ENCODE assay signal across 23 mouse cellular contexts in genomic region chr1:194527342-194528165, GRCm38 (mm10).
DNase-seq lines count a peak whose midpoint lies in the region; ATAC-seq and TF ChIP-seq lines count a peak whose summit lies in the region.
"Had no signal": no experiment of that assay in that cellular context is flagged by ENCODE, and none has a peak within 500 bp of the region (broad histone marks: within the 10 kb centered on the region; RNA-seq: fewer than 3 reads in every experiment).

No protein-coding gene starts in this region.

- TF ChIP-seq EP300 in stomach, postnatal 0 days (optimal IDR thresholded peaks at IDR 0.05): no peak

- H3K36me3 ChIP-seq in intestine, embryonic 14.5 days (ENCODE audit: control insufficient read depth, insufficient read depth, low read length): no peaks in the 10 kb centered on the region
- H3K36me3 ChIP-seq in intestine, postnatal 0 days (ENCODE audit: control insufficient read depth, insufficient read depth): no peaks in the 10 kb centered on the region
- H3K36me3 ChIP-seq in stomach, embryonic 14.5 days (ENCODE audit: control insufficient read depth, insufficient read depth, low read length): no peaks in the 10 kb centered on the region
- H3K36me3 ChIP-seq in stomach, postnatal 0 days (ENCODE audit: control insufficient read depth, insufficient read depth, low read length): no peaks in the 10 kb centered on the region
- no peaks in the 10 kb centered on the region for H3K36me3 ChIP-seq in stomach, embryonic 16.5 days (ENCODE audit: control insufficient read depth, insufficient read depth, low read length)
- H3K36me3 ChIP-seq: forebrain, embryonic 10.5 days; heart, embryonic 13.5 days; hindbrain, embryonic 12.5 days; kidney, embryonic 15.5 days; midbrain, embryonic 12.5 days; neural tube, embryonic 15.5 days had no signal

- H3K4me1 ChIP-seq in intestine, embryonic 14.5 days (replicated peaks; ENCODE audit: control insufficient read depth, insufficient read depth, low read length): no peaks in the 10 kb centered on the region
- H3K4me1 ChIP-seq in intestine, postnatal 0 days (replicated peaks; ENCODE audit: control insufficient read depth, insufficient read depth, low read length): no peaks in the 10 kb centered on the region
- no peaks in the 10 kb centered on the region for H3K4me1 ChIP-seq in stomach, embryonic 14.5 days (ENCODE audit: control insufficient read depth, insufficient read depth, low read length)
- H3K4me1 ChIP-seq in stomach, postnatal 0 days (replicated peaks; ENCODE audit: control insufficient read depth, insufficient read depth): no peaks in the 10 kb centered on the region
- H3K4me1 ChIP-seq in stomach, embryonic 16.5 days (ENCODE audit: control insufficient read depth, insufficient read depth, low read length): peaks cover 3% of the 10 kb centered on the region; the same call in 1 of the 2 replicates
- H3K4me1 ChIP-seq: forebrain, embryonic 10.5 days; heart, embryonic 13.5 days; hindbrain, embryonic 12.5 days; kidney, embryonic 15.5 days; midbrain, embryonic 12.5 days; neural tube, embryonic 15.5 days had no signal

- H3K4me2 ChIP-seq in intestine, embryonic 14.5 days (ENCODE audit: low read length): no peak overlapping the region
- H3K4me2 ChIP-seq in intestine, postnatal 0 days (replicated peaks; ENCODE audit: low read depth): no peak overlapping the region
- H3K4me2 ChIP-seq in stomach, embryonic 14.5 days (replicated peaks; ENCODE audit: low read depth, low read length): no peak overlapping the region
- H3K4me2 ChIP-seq in stomach, postnatal 0 days (replicated peaks; ENCODE audit: low read depth): no peak overlapping the region
- H3K4me2 ChIP-seq in stomach, embryonic 16.5 days (ENCODE audit: low read depth, low read length): no peak overlapping the region
- H3K4me2 ChIP-seq: heart, embryonic 13.5 days; hindbrain, embryonic 12.5 days; kidney, embryonic 15.5 days; liver, embryonic 11.5 days; midbrain, embryonic 12.5 days; neural tube, embryonic 15.5 days had no signal

- ATAC-seq in intestine, embryonic 14.5 days (replicated peaks; ENCODE audit: low FRiP score, low TSS enrichment, low read depth): peak; percentile 66; the same call in 1 of the 2 replicates
- no peak for ATAC-seq in intestine, postnatal 0 days
- peak; percentile 18; the same call in 1 of the 2 replicates for ATAC-seq in stomach, embryonic 14.5 days (ENCODE audit: insufficient number of reproducible peaks, insufficient read depth, low FRiP score, low read depth)
- no peak for ATAC-seq in stomach, postnatal 0 days (ENCODE audit: low FRiP score, low TSS enrichment)
- peak; percentile 33; the same call in 1 of the 2 replicates for ATAC-seq in stomach, embryonic 16.5 days (ENCODE audit: insufficient read depth, low FRiP score)
- ATAC-seq in activated CD4-positive, CD25-positive, alpha-beta regulatory T cell, adult 4 months: no peak

- no peak overlapping the region for H3K9ac ChIP-seq in intestine, embryonic 14.5 days (ENCODE audit: low read length)
- H3K9ac ChIP-seq in intestine, postnatal 0 days (ENCODE audit: low read depth, low read length): no peak overlapping the region
- H3K9ac ChIP-seq in stomach, embryonic 14.5 days (replicated peaks; ENCODE audit: low read depth, low read length): no peak overlapping the region
- no peak overlapping the region for H3K9ac ChIP-seq in stomach, postnatal 0 days (ENCODE audit: low read length)
- no peak overlapping the region for H3K9ac ChIP-seq in stomach, embryonic 16.5 days (ENCODE audit: low read length)
- H3K9ac ChIP-seq: heart, embryonic 13.5 days; hindbrain, embryonic 12.5 days; kidney, embryonic 15.5 days; midbrain, embryonic 12.5 days; neural tube, embryonic 15.5 days had no signal

- no peaks in the 10 kb centered on the region for H3K27me3 ChIP-seq in intestine, embryonic 14.5 days (replicated peaks; ENCODE audit: control insufficient read depth, insufficient read depth, low read length)
- H3K27me3 ChIP-seq in intestine, postnatal 0 days (replicated peaks; ENCODE audit: control insufficient read depth, insufficient read depth, low read length): no peaks in the 10 kb centered on the region
- no peaks in the 10 kb centered on the region for H3K27me3 ChIP-seq in stomach, embryonic 14.5 days (ENCODE audit: control insufficient read depth, insufficient read depth, low read length)
- no peaks in the 10 kb centered on the region for H3K27me3 ChIP-seq in stomach, postnatal 0 days (ENCODE audit: control insufficient read depth, insufficient read depth, low read length)
- H3K27me3 ChIP-seq in stomach, embryonic 16.5 days (ENCODE audit: control insufficient read depth, insufficient read depth, low read length): no peaks in the 10 kb centered on the region
- H3K27me3 ChIP-seq: heart, embryonic 13.5 days; hindbrain, embryonic 12.5 days; kidney, embryonic 15.5 days; midbrain, embryonic 12.5 days; neural tube, embryonic 15.5 days had no signal

- no peak for DNase-seq in intestine, embryonic 14.5 days (ENCODE audit: low spot score)
- no peak for DNase-seq in stomach, postnatal 0 days (ENCODE audit: low spot score)
- peak; percentile 64 to 73 for DNase-seq in cerebellum, postnatal 14 days
- DNase-seq in B cell, adult 2 months: no peak
- DNase-seq: adrenal gland, postnatal 14 days; gastrocnemius, postnatal 25 days; heart, adult 2 months; kidney, adult 11 months; layer of hippocampus, adult 9-11 months; lung, adult 2 months; thymus, postnatal 14 days had no signal

- no peak for TF ChIP-seq CTCF in intestine, postnatal 0 days (IDR thresholded peaks at IDR 0.05; ENCODE audit: low read depth)
- no peak for TF ChIP-seq CTCF in stomach, postnatal 0 days (IDR thresholded peaks at IDR 0.05; ENCODE audit: low read depth)

- 43% methylated on average over 2 of the region's 2 CpGs for WGBS in intestine, embryonic 14.5 days
- WGBS in intestine, postnatal 0 days: 56% methylated on average over 2 of the region's 2 CpGs
- WGBS in stomach, embryonic 14.5 days: 58% methylated on average over 2 of the region's 2 CpGs
- WGBS in stomach, postnatal 0 days: 63% methylated on average over 2 of the region's 2 CpGs
- WGBS in stomach, embryonic 16.5 days: 41% methylated on average over 2 of the region's 2 CpGs

- no peak overlapping the region for H3K27ac ChIP-seq in intestine, embryonic 14.5 days (ENCODE audit: low read depth)
- no peak overlapping the region for H3K27ac ChIP-seq in intestine, postnatal 0 days (ENCODE audit: low read depth, low read length)
- no peak overlapping the region for H3K27ac ChIP-seq in stomach, embryonic 14.5 days (ENCODE audit: low read length)
- H3K27ac ChIP-seq in stomach, postnatal 0 days (replicated peaks): no peak overlapping the region
- H3K27ac ChIP-seq in stomach, embryonic 16.5 days (ENCODE audit: low read length): no peak overlapping the region
- H3K27ac ChIP-seq: forebrain, embryonic 10.5 days; heart, adult 2 months; heart, embryonic 13.5 days; hindbrain, embryonic 12.5 days; kidney, embryonic 15.5 days; left cerebral cortex, adult 2 months; midbrain, embryonic 12.5 days; neural tube, embryonic 15.5 days had no signal

- H3K9me3 ChIP-seq in intestine, embryonic 14.5 days (ENCODE audit: control insufficient read depth, low read length): no peaks in the 10 kb centered on the region
- no peaks in the 10 kb centered on the region for H3K9me3 ChIP-seq in intestine, postnatal 0 days (ENCODE audit: control insufficient read depth)
- no peaks in the 10 kb centered on the region for H3K9me3 ChIP-seq in stomach, embryonic 14.5 days (ENCODE audit: control insufficient read depth, low read depth, low read length)
- H3K9me3 ChIP-seq in stomach, postnatal 0 days (ENCODE audit: control insufficient read depth, low read length): no peaks in the 10 kb centered on the region
- no peaks in the 10 kb centered on the region for H3K9me3 ChIP-seq in stomach, embryonic 16.5 days (replicated peaks; ENCODE audit: control insufficient read depth, low read length)
- H3K9me3 ChIP-seq: forebrain, embryonic 10.5 days; heart, embryonic 13.5 days; hindbrain, embryonic 12.5 days; kidney, embryonic 15.5 days; midbrain, embryonic 12.5 days; neural tube, embryonic 15.5 days had no signal

- no peak overlapping the region for H3K4me3 ChIP-seq in intestine, embryonic 14.5 days (ENCODE audit: low read depth, low read length)
- no peak overlapping the region for H3K4me3 ChIP-seq in intestine, postnatal 0 days (ENCODE audit: low read depth, low read length)
- no peak overlapping the region for H3K4me3 ChIP-seq in stomach, embryonic 14.5 days (ENCODE audit: low read depth, low read length)
- H3K4me3 ChIP-seq in stomach, postnatal 0 days (ENCODE audit: low read depth, low read length): no peak overlapping the region
- no peak overlapping the region for H3K4me3 ChIP-seq in stomach, embryonic 16.5 days (replicated peaks; ENCODE audit: low read length)
- H3K4me3 ChIP-seq: forebrain, embryonic 10.5 days; heart, adult 2 months; heart, embryonic 13.5 days; hindbrain, embryonic 12.5 days; kidney, embryonic 15.5 days; left cerebral cortex, adult 2 months; midbrain, embryonic 12.5 days; neural tube, embryonic 15.5 days had no signal

Comparison
In these comparisons a context has a peak if more than half of its experiments do, and no peak if none do; other contexts are left out.
1. ATAC-seq: peak in intestine, embryonic 14.5 days (single experiment), stomach, embryonic 14.5 days (single experiment) and stomach, embryonic 16.5 days (single experiment); none in intestine, postnatal 0 days (single experiment), stomach, postnatal 0 days (single experiment) and activated CD4-positive, CD25-positive, alpha-beta regulatory T cell, adult 4 months (single experiment).
2. DNase-seq: peak in cerebellum, postnatal 14 days (2 of 2); none in intestine, embryonic 14.5 days (single experiment), stomach, postnatal 0 days (single experiment) and B cell, adult 2 months (0 of 2).